14 mouse cellular contexts compared by ENCODE assay signal in genomic region chr17:7634291-7634664, GRCm38 (mm10).
DNase-seq lines count a peak whose midpoint lies in the region; ATAC-seq and TF ChIP-seq lines count a peak whose summit lies in the region.
"Had no signal": no experiment of that assay in that cellular context is flagged by ENCODE, and none has a peak within 500 bp of the region (broad histone marks: within the 10 kb centered on the region; RNA-seq: fewer than 3 reads in every experiment).

No protein-coding gene starts in this region.

- no peak overlapping the region for H3K4me2 ChIP-seq in heart, embryonic 11.5 days
- H3K4me2 ChIP-seq in limb, embryonic 14.5 days (replicated peaks; ENCODE audit: low read depth, low read length, severe bottlenecking): no peak overlapping the region
- peak overlapping the region; percentile 37; the same call in 1 of the 2 replicates for H3K4me2 ChIP-seq in heart, embryonic 16.5 days (ENCODE audit: low read depth, low read length)
- no peak overlapping the region for H3K4me2 ChIP-seq in stomach, embryonic 15.5 days
- H3K4me2 ChIP-seq: liver, embryonic 15.5 days; neural tube, embryonic 15.5 days had no signal

- H3K4me1 ChIP-seq in heart, embryonic 11.5 days (ENCODE audit: control insufficient read depth, insufficient read depth, low read length): no peaks in the 10 kb centered on the region
- H3K4me1 ChIP-seq in limb, embryonic 14.5 days (ENCODE audit: control insufficient read depth, insufficient read depth, low read length): peaks cover 8% of the 10 kb centered on the region; the same call in 1 of the 2 replicates
- H3K4me1 ChIP-seq in limb, embryonic 10.5 days: no peaks in the 10 kb centered on the region
- H3K4me1 ChIP-seq in heart, embryonic 16.5 days (ENCODE audit: control insufficient read depth, insufficient read depth, low read length): peaks cover 9% of the 10 kb centered on the region; the same call in 1 of the 2 replicates
- no peaks in the 10 kb centered on the region for H3K4me1 ChIP-seq in stomach, embryonic 15.5 days
- H3K4me1 ChIP-seq: liver, embryonic 15.5 days; neural tube, embryonic 15.5 days had no signal

- no peaks in the 10 kb centered on the region for H3K27me3 ChIP-seq in heart, embryonic 11.5 days (ENCODE audit: control insufficient read depth, insufficient read depth, low read length)
- H3K27me3 ChIP-seq in limb, embryonic 14.5 days (ENCODE audit: control insufficient read depth, insufficient read depth, low read length): no peaks in the 10 kb centered on the region
- H3K27me3 ChIP-seq in limb, embryonic 10.5 days (ENCODE audit: low read depth, poor library complexity, severe bottlenecking): no peaks in the 10 kb centered on the region
- H3K27me3 ChIP-seq in heart, embryonic 16.5 days (ENCODE audit: control insufficient read depth, insufficient read depth, low read length): no peaks in the 10 kb centered on the region
- no peaks in the 10 kb centered on the region for H3K27me3 ChIP-seq in stomach, embryonic 15.5 days (replicated peaks)
- H3K27me3 ChIP-seq: liver, embryonic 15.5 days; neural tube, embryonic 15.5 days had no signal

- no peak overlapping the region for H3K27ac ChIP-seq in heart, embryonic 11.5 days (ENCODE audit: low read depth, low read length)
- H3K27ac ChIP-seq in limb, embryonic 14.5 days (replicated peaks; ENCODE audit: low read depth, low read length): no peak overlapping the region
- no peak overlapping the region for H3K27ac ChIP-seq in limb, embryonic 10.5 days
- peak overlapping the region; percentile 52 for H3K27ac ChIP-seq in heart, embryonic 16.5 days (ENCODE audit: low read length)
- peak overlapping the region; percentile 78 for H3K27ac ChIP-seq in stomach, embryonic 15.5 days
- H3K27ac ChIP-seq: liver, embryonic 15.5 days; neural tube, embryonic 15.5 days had no signal

- ATAC-seq in heart, embryonic 11.5 days (replicated peaks; ENCODE audit: insufficient number of reproducible peaks, low FRiP score, low TSS enrichment): no peak
- no peak for ATAC-seq in limb, embryonic 14.5 days (ENCODE audit: low FRiP score, low read depth)
- no peak for ATAC-seq in heart, embryonic 16.5 days (replicated peaks; ENCODE audit: extremely low read depth, insufficient read depth, low FRiP score)
- ATAC-seq in stomach, embryonic 15.5 days (ENCODE audit: insufficient read depth, low FRiP score, low read depth): no peak
- ATAC-seq: hindbrain, embryonic 16.5 days; midbrain, embryonic 16.5 days had no signal

- peak; percentile 17 to 28 for DNase-seq in heart, adult 18-20 months
- peak; percentile 19 for DNase-seq in limb, embryonic 14.5 days (ENCODE audit: low spot score)
- no peak for DNase-seq in limb, embryonic 10.5 days (ENCODE audit: low spot score)
- no peak for DNase-seq in yolk sac, embryonic 10.5 days (ENCODE audit: low spot score)
- DNase-seq: cerebellum, postnatal 25 days; right cerebral cortex, adult 18-20 months; thymus, postnatal 25 days had no signal

- 0 out of 2 replicates have a peak, but pooled peaks cover 2% of the 10 kb centered on the region for H3K9me3 ChIP-seq in heart, embryonic 11.5 days (replicated peaks; ENCODE audit: control insufficient read depth, low read length)
- peaks cover 2% of the 10 kb centered on the region; the same call in 1 of the 2 replicates for H3K9me3 ChIP-seq in limb, embryonic 14.5 days (ENCODE audit: control insufficient read depth, low read length)
- H3K9me3 ChIP-seq in limb, embryonic 10.5 days (replicated peaks): no peaks in the 10 kb centered on the region
- H3K9me3 ChIP-seq in heart, embryonic 16.5 days (replicated peaks; ENCODE audit: control insufficient read depth, low read length): peaks cover 4% of the 10 kb centered on the region; the same call in 1 of the 2 replicates
- no peaks in the 10 kb centered on the region for H3K9me3 ChIP-seq in stomach, embryonic 15.5 days
- H3K9me3 ChIP-seq: liver, embryonic 15.5 days had no signal

- TF ChIP-seq POLR2A in limb, embryonic 14.5 days (IDR thresholded peaks at IDR 0.05; ENCODE audit: borderline replicate concordance, extremely low read depth, insufficient read depth, insufficient read length): no peak

- H3K36me3 ChIP-seq in heart, embryonic 11.5 days (ENCODE audit: control insufficient read depth, insufficient read depth, low read length): no peaks in the 10 kb centered on the region
- no peaks in the 10 kb centered on the region for H3K36me3 ChIP-seq in limb, embryonic 14.5 days (ENCODE audit: control insufficient read depth, insufficient read depth, low read length)
- H3K36me3 ChIP-seq in limb, embryonic 10.5 days: no peaks in the 10 kb centered on the region
- H3K36me3 ChIP-seq in heart, embryonic 16.5 days (ENCODE audit: control insufficient read depth, insufficient read depth): no peaks in the 10 kb centered on the region
- no peaks in the 10 kb centered on the region for H3K36me3 ChIP-seq in stomach, embryonic 15.5 days
- H3K36me3 ChIP-seq: liver, embryonic 15.5 days; neural tube, embryonic 15.5 days had no signal

- no peak overlapping the region for H3K4me3 ChIP-seq in heart, embryonic 11.5 days (ENCODE audit: low read depth, low read length)
- no peak overlapping the region for H3K4me3 ChIP-seq in limb, embryonic 14.5 days (replicated peaks; ENCODE audit: low read length)
- no peak overlapping the region for H3K4me3 ChIP-seq in limb, embryonic 10.5 days
- H3K4me3 ChIP-seq in heart, embryonic 16.5 days (ENCODE audit: low read length): no peak overlapping the region
- no peak overlapping the region for H3K4me3 ChIP-seq in stomach, embryonic 15.5 days (replicated peaks)
- H3K4me3 ChIP-seq: liver, embryonic 15.5 days; neural tube, embryonic 15.5 days had no signal

- WGBS in heart, embryonic 11.5 days (ENCODE audit: insufficient replicate concordance): 57% methylated on average over 5 of the region's 5 CpGs
- 60% methylated on average over 5 of the region's 5 CpGs for WGBS in limb, embryonic 14.5 days
- 80% methylated on average over 5 of the region's 5 CpGs for WGBS in limb, embryonic 10.5 days
- WGBS in heart, embryonic 16.5 days: 39% methylated on average over 5 of the region's 5 CpGs
- WGBS in stomach, embryonic 15.5 days: 48% methylated on average over 5 of the region's 5 CpGs

- no peak overlapping the region for H3K9ac ChIP-seq in heart, embryonic 11.5 days (ENCODE audit: low read depth, low read length)
- no peak overlapping the region for H3K9ac ChIP-seq in limb, embryonic 14.5 days (ENCODE audit: low read depth, low read length, severe bottlenecking)
- no peak overlapping the region for H3K9ac ChIP-seq in heart, embryonic 16.5 days (ENCODE audit: low read length)
- H3K9ac ChIP-seq in stomach, embryonic 15.5 days: no peak overlapping the region
- H3K9ac ChIP-seq: liver, embryonic 15.5 days; neural tube, embryonic 15.5 days had no signal

Comparison
In these comparisons a context has a peak if more than half of its experiments do, and no peak if none do; other contexts are left out.
1. DNase-seq: peak in heart, adult 18-20 months (2 of 2) and limb, embryonic 14.5 days (single experiment); none in limb, embryonic 10.5 days (single experiment) and yolk sac, embryonic 10.5 days (single experiment).
2. H3K27ac ChIP-seq: peak in heart, embryonic 16.5 days (single experiment) and stomach, embryonic 15.5 days (single experiment); none in heart, embryonic 11.5 days (single experiment), limb, embryonic 14.5 days (single experiment) and limb, embryonic 10.5 days (single experiment).